Comparison of ENCODE assay signal across 10 mouse cellular contexts in genomic region chr7:99349782-99350720, GRCm38 (mm10). TPM values are rescaled to one million over a fixed set of nuclear protein-coding genes. Genes with fewer than 3 reads are reported as not detected.
A peak's percentile ranks its signal among the peaks of the same experiment; 100 is the strongest.
DNase-seq lines count a peak whose midpoint lies in the region; ATAC-seq lines count a peak whose summit lies in the region.
"Had no signal": no experiment of that assay in that cellular context is flagged by ENCODE, and none has a peak within 500 bp of the region (broad histone marks: within the 10 kb centered on the region; RNA-seq: fewer than 3 reads in every experiment).

No protein-coding gene starts in this region.

- 51% methylated on average over 9 of the region's 9 CpGs for WGBS in lung, embryonic 15.5 days
- WGBS in heart, embryonic 16.5 days = 52% methylated on average over 9 of the region's 9 CpGs
- 62% methylated on average over 9 of the region's 9 CpGs for WGBS in stomach, embryonic 15.5 days

- peaks cover 53% of the 10 kb centered on the region for H3K36me3 ChIP-seq in lung, embryonic 15.5 days
- peaks cover 43% of the 10 kb centered on the region for H3K36me3 ChIP-seq in heart, embryonic 16.5 days (ENCODE audit: control insufficient read depth, insufficient read depth)
- H3K36me3 ChIP-seq in stomach, embryonic 15.5 days = peaks cover 40% of the 10 kb centered on the region
- H3K36me3 ChIP-seq: G1E had no signal

- no peaks in the 10 kb centered on the region for H3K27me3 ChIP-seq in lung, embryonic 15.5 days
- H3K27me3 ChIP-seq in heart, embryonic 16.5 days (ENCODE audit: control insufficient read depth, insufficient read depth, low read length) = no peaks in the 10 kb centered on the region
- H3K27me3 ChIP-seq in stomach, embryonic 15.5 days (replicated peaks) = no peaks in the 10 kb centered on the region

- ATAC-seq in lung, embryonic 15.5 days (ENCODE audit: borderline replicate concordance, extremely low read depth, low FRiP score, low TSS enrichment) = no peak
- ATAC-seq in heart, embryonic 16.5 days (replicated peaks; ENCODE audit: extremely low read depth, insufficient read depth, low FRiP score) = no peak
- ATAC-seq in stomach, embryonic 15.5 days (ENCODE audit: insufficient read depth, low FRiP score, low read depth) = no peak

- peak overlapping the region; percentile 99; the same call in 1 of the 2 replicates for H3K27ac ChIP-seq in lung, embryonic 15.5 days
- H3K27ac ChIP-seq in heart, embryonic 16.5 days (ENCODE audit: low read length) = peak overlapping the region; percentile 93
- no peak overlapping the region for H3K27ac ChIP-seq in stomach, embryonic 15.5 days

- H3K4me2 ChIP-seq in lung, embryonic 15.5 days = peak overlapping the region; percentile 90
- peak overlapping the region; percentile 75 for H3K4me2 ChIP-seq in heart, embryonic 16.5 days (ENCODE audit: low read depth, low read length)
- H3K4me2 ChIP-seq in stomach, embryonic 15.5 days = peak overlapping the region; percentile 76

- DNase-seq in lung, postnatal 14 days = no peak
- DNase-seq in kidney, postnatal 4 days = peak; percentile 33 to 54
- DNase-seq in right cerebral cortex, postnatal 14 days = no peak
- DNase-seq in yolk sac, embryonic 10.5 days (ENCODE audit: low spot score) = no peak
- no peak for DNase-seq in layer of hippocampus, postnatal 14 days (ENCODE audit: low spot score in 2 of 2)
- DNase-seq: thymus, adult 18-20 months had no signal

- peak overlapping the region; percentile 75 for H3K4me3 ChIP-seq in lung, embryonic 15.5 days
- peak overlapping the region; percentile 79 for H3K4me3 ChIP-seq in heart, embryonic 16.5 days (ENCODE audit: low read length)
- peak overlapping the region; percentile 68 for H3K4me3 ChIP-seq in stomach, embryonic 15.5 days (replicated peaks)

- peaks cover 53% of the 10 kb centered on the region for H3K4me1 ChIP-seq in lung, embryonic 15.5 days
- H3K4me1 ChIP-seq in heart, embryonic 16.5 days (ENCODE audit: control insufficient read depth, insufficient read depth, low read length) = peaks cover 52% of the 10 kb centered on the region
- H3K4me1 ChIP-seq in stomach, embryonic 15.5 days = peaks cover 33% of the 10 kb centered on the region

- peak overlapping the region; percentile 90 for H3K9ac ChIP-seq in lung, embryonic 15.5 days
- H3K9ac ChIP-seq in heart, embryonic 16.5 days (ENCODE audit: low read length) = peak overlapping the region; percentile 97
- H3K9ac ChIP-seq in stomach, embryonic 15.5 days = peak overlapping the region; percentile 87

- H3K9me3 ChIP-seq in lung, embryonic 15.5 days = no peaks in the 10 kb centered on the region
- no peaks in the 10 kb centered on the region for H3K9me3 ChIP-seq in heart, embryonic 16.5 days (replicated peaks; ENCODE audit: control insufficient read depth, low read length)
- H3K9me3 ChIP-seq in stomach, embryonic 15.5 days = no peaks in the 10 kb centered on the region
- H3K9me3 ChIP-seq: G1E had no signal

RNA-seq across cellular contexts. Expression of gene Serpinh1, which starts 3.0 kb away (rescaled TPM):
- 1,817 and 1,834 TPM in 2 replicates for polyA plus RNA-seq in lung, embryonic 15.5 days (2015; fragmentation: Nextera tagmentation; extraction: Ambion mirVana)
- 1,129 and 1,149 TPM in 2 replicates for polyA plus RNA-seq in heart, embryonic 16.5 days (2015; fragmentation: Nextera tagmentation; extraction: Ambion mirVana)
- polyA plus RNA-seq in stomach, embryonic 15.5 days (2015; fragmentation: Nextera tagmentation; extraction: Ambion mirVana) = 1,174 and 1,300 TPM in 2 replicates
- 10 to 100 TPM; 41.9 to 58.7 TPM for total RNA-seq in layer of hippocampus, postnatal 14 days (2021)
- polyA plus RNA-seq: G1E had no signal

RNA-seq across cellular contexts. Expression of gene Gdpd5, which starts 31.2 kb away (rescaled TPM):
- polyA plus RNA-seq in lung, embryonic 15.5 days (2015; fragmentation: Nextera tagmentation; extraction: Ambion mirVana) = 20.7 and 22.0 TPM in 2 replicates
- 26.9 and 28.4 TPM in 2 replicates for polyA plus RNA-seq in heart, embryonic 16.5 days (2015; fragmentation: Nextera tagmentation; extraction: Ambion mirVana)
- 18.4 and 18.8 TPM in 2 replicates for polyA plus RNA-seq in stomach, embryonic 15.5 days (2015; fragmentation: Nextera tagmentation; extraction: Ambion mirVana)
- total RNA-seq in layer of hippocampus, postnatal 14 days (2021) = 10 to 100 TPM; 30.0 to 31.6 TPM

Comparison
In these comparisons a context has a peak if more than half of its experiments do, and no peak if none do; other contexts are left out.
1. DNase-seq: peak in kidney, postnatal 4 days (2 of 2); none in lung, postnatal 14 days (single experiment), right cerebral cortex, postnatal 14 days (single experiment), yolk sac, embryonic 10.5 days (single experiment) and layer of hippocampus, postnatal 14 days (0 of 2).
2. Peak in every context shown above with its lines, with median percentiles within 50 percentile points of each other: H3K4me2 ChIP-seq, H3K4me3 ChIP-seq and H3K9ac ChIP-seq.